Mouse (Mus musculus): ENCODE results near the gene C1qtnf4.

C1qtnf4 gene

GRCm38 (mm10) chr2:90885218-90886041, at the start of gene C1qtnf4:
C1qtnf4 (plus strand) TSS chr2:90885860.
- peak in 1 of 2 experiments; percentile 47 for DNase-seq (ENCODE audit: low spot score in 2 of 2)

- DNase-seq (ENCODE audit: low spot score in 2 of 2) = no peak
Observed at GRCm38 (mm10) chr2:90838621-90839020, 47.0 kb upstream of the C1qtnf4 start.

- DNase-seq (ENCODE audit: low spot score in 2 of 2) = no peak
Observed at GRCm38 (mm10) chr2:90843666-90844065, 42.0 kb upstream of the C1qtnf4 start.

- no peak for DNase-seq (ENCODE audit: low spot score in 2 of 2)
Observed at GRCm38 (mm10) chr2:90844262-90844661, 41.4 kb upstream of the C1qtnf4 start.

GRCm38 (mm10) chr2:90845234-90845633, 40.4 kb upstream of the C1qtnf4 start:
- DNase-seq (ENCODE audit: low spot score in 2 of 2) = no peak

- no peak for DNase-seq (ENCODE audit: low spot score in 2 of 2)
Observed at GRCm38 (mm10) chr2:90846171-90846570, 39.5 kb upstream of the C1qtnf4 start.

GRCm38 (mm10) chr2:90846597-90846954, 39.1 kb upstream of the C1qtnf4 start:
- no peak for DNase-seq (ENCODE audit: low spot score in 2 of 2)

- peak; percentile 97 for DNase-seq (ENCODE audit: low spot score in 2 of 2)
Observed at GRCm38 (mm10) chr2:90846955-90847680, 38.5 kb upstream of the C1qtnf4 start, which contains the start of gene Mtch2. Mtch2 (plus strand) TSS chr2:90847155.

- no peak for DNase-seq (ENCODE audit: low spot score in 2 of 2)
Observed at GRCm38 (mm10) chr2:90847681-90848050, 38.0 kb upstream of the C1qtnf4 start.

- no peak for DNase-seq (ENCODE audit: low spot score in 2 of 2)
Observed at GRCm38 (mm10) chr2:90848331-90848730, 37.3 kb upstream of the C1qtnf4 start.

GRCm38 (mm10) chr2:90850401-90850800, 35.3 kb upstream of the C1qtnf4 start:
- DNase-seq (ENCODE audit: low spot score in 2 of 2) = no peak

- no peak for DNase-seq (ENCODE audit: low spot score in 2 of 2)
Observed at GRCm38 (mm10) chr2:90861486-90861885, 24.2 kb upstream of the C1qtnf4 start.

- DNase-seq (ENCODE audit: low spot score in 2 of 2) = no peak
Observed at GRCm38 (mm10) chr2:90864184-90864583, 21.5 kb upstream of the C1qtnf4 start.

- peak; percentile 76 to 93 for DNase-seq (ENCODE audit: low spot score in 2 of 2)
Observed at GRCm38 (mm10) chr2:90866524-90866923, 19.1 kb upstream of the C1qtnf4 start.

GRCm38 (mm10) chr2:90870136-90870601, 15.5 kb upstream of the C1qtnf4 start:
- DNase-seq (ENCODE audit: low spot score in 2 of 2) = peak; percentile 77 to 82

GRCm38 (mm10) chr2:90871180-90871961, 14.3 kb upstream of the C1qtnf4 start:
- DNase-seq (ENCODE audit: low spot score in 2 of 2) = peak in 1 of 2 experiments; percentile 59

GRCm38 (mm10) chr2:90874025-90874424, 11.6 kb upstream of the C1qtnf4 start:
- DNase-seq (ENCODE audit: low spot score in 2 of 2) = no peak

- no peak for DNase-seq (ENCODE audit: low spot score in 2 of 2)
Observed at GRCm38 (mm10) chr2:90875239-90875638, 10.4 kb upstream of the C1qtnf4 start.

- DNase-seq (ENCODE audit: low spot score in 2 of 2) = no peak
Observed at GRCm38 (mm10) chr2:90877584-90878259, 7.9 kb upstream of the C1qtnf4 start.

GRCm38 (mm10) chr2:90879419-90879818, 6.2 kb upstream of the C1qtnf4 start:
- DNase-seq (ENCODE audit: low spot score in 2 of 2) = no peak

GRCm38 (mm10) chr2:90880144-90880785, 5.4 kb upstream of the C1qtnf4 start:
- no peak for DNase-seq (ENCODE audit: low spot score in 2 of 2)

Measured in left cerebral cortex, adult 9 months (tissue).